Mouse (Mus musculus) layer of hippocampus, postnatal 36 days (tissue): ENCODE results near the gene AU021092. TPM values are rescaled to one million over a fixed set of nuclear protein-coding genes. Genes with fewer than 3 reads are reported as not detected.
A peak's percentile ranks its signal among the peaks of the same experiment; 100 is the strongest.

Experiments used
- DNase-seq, 2 experiments: peaks; one replicate each; pipeline ENCODE4 v3.0.0; 2022
- microRNA-seq, 2 experiments: library from miRNA; unstranded; fragments of <30 nt; microRNA quantifications; one replicate each; pipeline ENCODE4 v1.2.0; 2021
- total RNA-seq, 2 experiments: library from RNA; stranded (reverse); gene quantifications; 2 replicates each; pipeline ENCODE4 v1.2.3; 2021

Gene AU021092
- total RNA-seq, 2 experiments from 2014 or later = 4.5 to 4.7 TPM

- DNase-seq = no peak
These were observed 9.9 kb downstream of the AU021092 start for GRCm38 (mm10) chr16:5212150-5212549.

GRCm38 (mm10) chr16:5210365-5210764, 11.7 kb downstream of the AU021092 start:
- no peak for DNase-seq

GRCm38 (mm10) chr16:5206051-5206450, 16.0 kb downstream of the AU021092 start:
- no peak for DNase-seq

GRCm38 (mm10) chr16:5205431-5205970, 16.6 kb downstream of the AU021092 start:
- no peak for DNase-seq

- DNase-seq = peak; percentile 72 to 75
These were observed 18.2 kb downstream of the AU021092 start, which contains the start of gene Nagpa for GRCm38 (mm10) chr16:5203668-5204433. Gene Nagpa (minus strand): TSS chr16:5204012.

- DNase-seq = no peak
These were observed 18.9 kb downstream of the AU021092 start for GRCm38 (mm10) chr16:5203200-5203599.

- peak in 1 of 2 experiments; percentile 34 for DNase-seq
These were observed 19.4 kb downstream of the AU021092 start for GRCm38 (mm10) chr16:5202681-5203080.

- DNase-seq = no peak
These were observed 27.0 kb downstream of the AU021092 start for GRCm38 (mm10) chr16:5195080-5195479.

- no peak for DNase-seq
These were observed 35.9 kb downstream of the AU021092 start for GRCm38 (mm10) chr16:5186234-5186633.

- DNase-seq = no peak
These were observed 36.4 kb downstream of the AU021092 start for GRCm38 (mm10) chr16:5185691-5186090.

- no peak for DNase-seq
These were observed 37.1 kb downstream of the AU021092 start for GRCm38 (mm10) chr16:5184956-5185355.

GRCm38 (mm10) chr16:5184101-5184500, 38.0 kb downstream of the AU021092 start:
- DNase-seq = no peak

GRCm38 (mm10) chr16:5183310-5183975, 38.7 kb downstream of the AU021092 start:
- no peak for DNase-seq

- no peak for DNase-seq
These were observed 49.5 kb downstream of the AU021092 start for GRCm38 (mm10) chr16:5172636-5173035.

- no peak for DNase-seq
These were observed 53.3 kb downstream of the AU021092 start for GRCm38 (mm10) chr16:5168829-5169228.

GRCm38 (mm10) chr16:5168038-5168437, 54.1 kb downstream of the AU021092 start:
- no peak for DNase-seq

GRCm38 (mm10) chr16:5164327-5164726, 57.8 kb downstream of the AU021092 start:
- no peak for DNase-seq

Small RNAs within 50 kb of the gene (microRNA-seq; reads per million reads assigned to microRNA genes)
- 0 reads per million in 2 experiments for gene Gm23689
- 0 reads per million in 2 experiments for gene Gm26095
- gene Mir6364 = 0 reads per million in 2 experiments

Other genes starting within 250 kb of the AU021092 start
- not detected for gene Sept12, start 224.4 kb downstream of the AU021092 start, total RNA-seq
- not detected for gene Smim22, start 215.0 kb downstream of the AU021092 start, total RNA-seq
- gene Rogdi, start 208.7 kb downstream of the AU021092 start, total RNA-seq = 100 to 1,000 TPM; 362 to 395 TPM
- gene Glyr1, start 172.4 kb downstream of the AU021092 start, total RNA-seq = 100 to 1,000 TPM; 139 TPM
- 10 to 100 TPM; 42.9 to 45.0 TPM for gene Ubn1, start 172.2 kb downstream of the AU021092 start, total RNA-seq
- gene Ppl, start 89.9 kb downstream of the AU021092 start, total RNA-seq = 1 to 10 TPM; 2.4 to 2.5 TPM
- 1 to 10 TPM; 5.7 to 7.9 TPM for gene Sec14l5, start 75.2 kb downstream of the AU021092 start, total RNA-seq
- gene Nagpa, start 18.3 kb downstream of the AU021092 start, total RNA-seq = 10 to 100 TPM; 12.5 to 13.6 TPM
- 10 to 100 TPM; 26.7 to 29.9 TPM for gene Alg1, start 11.3 kb upstream of the AU021092 start, total RNA-seq
- 1 to 10 TPM; 5.2 to 5.6 TPM for gene Eef2kmt, start 33.7 kb upstream of the AU021092 start, total RNA-seq